Mouse (Mus musculus) CD4-positive helper T cell, adult 2 months (primary cell): ENCODE results near the gene Svep1.

Experiments used
- DNase-seq: peaks from one replicate; pipeline ENCODE4 v3.0.0-alpha.2; 2012; ENCODE audit warnings: low read depth, missing footprints, low spot score

The Svep1 gene

DNA sequence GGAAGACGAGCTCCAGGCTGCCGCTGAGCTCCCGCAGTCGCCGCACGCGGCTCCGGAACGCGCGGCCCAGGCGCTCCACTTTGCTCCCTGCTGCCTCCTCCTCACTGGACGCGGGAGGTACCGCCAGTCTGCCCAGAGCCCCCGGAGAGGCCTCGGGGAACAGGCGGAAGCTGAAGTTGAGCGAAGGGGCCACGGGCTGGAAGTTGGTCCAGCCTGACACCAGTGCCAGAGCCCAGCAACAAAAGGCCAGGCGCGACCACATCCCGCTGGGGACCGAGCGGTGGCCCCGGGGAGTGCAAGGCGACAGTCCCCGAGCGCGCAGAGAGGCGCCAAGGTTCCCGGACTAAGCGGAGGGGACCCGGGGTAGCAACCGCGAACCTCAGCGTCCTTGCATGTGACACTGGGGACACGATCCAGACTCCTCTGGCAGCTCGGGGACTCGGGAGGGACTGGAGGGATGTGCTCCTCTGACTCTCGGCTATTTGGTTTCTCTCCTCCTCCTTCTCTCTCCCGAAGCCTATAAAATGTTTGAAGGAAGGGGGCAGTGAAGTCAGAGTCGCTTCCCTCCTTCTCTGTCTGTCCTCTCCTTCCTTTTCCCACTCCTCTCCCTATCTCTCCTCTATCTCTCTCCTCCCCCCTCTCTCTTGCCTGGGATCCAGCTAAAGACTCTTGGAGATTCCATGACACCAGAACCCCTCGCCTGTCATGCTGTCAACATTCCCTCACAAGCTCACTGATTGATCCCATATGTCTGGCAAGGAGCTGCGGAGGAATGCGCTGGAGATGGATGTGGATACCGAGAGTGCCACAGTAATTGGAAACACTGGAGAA is at the start of gene Svep1:
Gene Svep1, minus strand, starts transcription at position 745 of the 831 bp plus-strand sequence.
- DNase-seq: no peak

DNA sequence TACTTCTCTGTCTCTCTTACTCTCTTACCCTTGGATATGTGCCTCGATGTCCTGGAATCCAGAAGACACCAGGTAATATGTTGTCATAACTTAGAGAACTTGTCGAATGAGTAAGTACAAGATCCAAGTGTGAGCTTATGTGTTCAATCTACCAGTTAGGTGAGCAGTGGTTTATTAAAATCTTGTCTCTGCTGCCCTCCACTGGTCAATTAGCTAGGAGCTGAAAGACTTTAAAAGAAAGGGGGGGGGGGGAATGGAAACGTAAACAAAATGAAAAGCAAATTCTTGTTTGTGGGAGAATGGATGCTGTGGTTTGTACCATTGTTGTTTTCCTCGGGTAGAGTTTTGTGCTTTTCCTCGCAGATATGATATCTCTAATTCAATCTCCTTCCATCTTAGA is 46.8 kb upstream of the Svep1 start:
- DNase-seq: peak; percentile 33

DNA sequence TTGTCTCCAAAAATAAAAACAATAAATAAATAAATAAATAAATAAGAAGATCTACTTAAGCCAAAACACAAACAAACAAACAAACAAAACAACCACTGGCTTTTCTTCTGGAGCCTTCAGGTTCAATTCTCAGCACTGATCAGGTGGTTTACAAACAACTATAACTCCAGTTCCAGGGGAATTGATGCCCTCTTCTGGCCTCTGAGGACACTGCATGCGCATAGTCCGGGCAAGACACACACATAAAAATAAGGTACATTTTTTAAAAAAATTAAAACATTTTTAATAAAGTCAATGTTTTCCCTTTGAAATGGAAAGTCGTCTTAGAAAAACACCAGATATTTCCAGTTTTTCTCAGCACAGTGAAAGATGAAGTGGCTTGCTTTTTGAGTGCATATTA is 45.7 kb upstream of the Svep1 start:
- DNase-seq: no peak

DNA sequence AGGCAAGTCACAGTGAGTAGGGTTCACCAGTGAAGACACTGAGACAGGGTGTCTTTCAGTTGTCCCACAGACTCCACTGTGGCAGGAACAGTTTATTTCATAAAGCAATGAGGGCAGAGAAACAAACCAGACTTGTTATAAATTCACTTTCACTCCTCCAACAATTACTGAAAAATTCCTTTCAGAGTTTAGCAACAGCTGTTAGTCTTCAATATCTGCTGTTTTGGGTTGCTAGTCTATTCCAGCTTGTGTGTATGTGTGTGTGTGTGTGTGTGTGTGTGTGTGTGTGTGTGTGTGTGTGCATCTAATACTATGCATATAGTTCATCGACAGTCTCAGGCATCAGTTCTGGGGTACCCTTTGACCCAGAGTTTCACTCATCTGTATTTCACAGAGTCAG is 38.9 kb upstream of the Svep1 start:
- no peak for DNase-seq

DNA sequence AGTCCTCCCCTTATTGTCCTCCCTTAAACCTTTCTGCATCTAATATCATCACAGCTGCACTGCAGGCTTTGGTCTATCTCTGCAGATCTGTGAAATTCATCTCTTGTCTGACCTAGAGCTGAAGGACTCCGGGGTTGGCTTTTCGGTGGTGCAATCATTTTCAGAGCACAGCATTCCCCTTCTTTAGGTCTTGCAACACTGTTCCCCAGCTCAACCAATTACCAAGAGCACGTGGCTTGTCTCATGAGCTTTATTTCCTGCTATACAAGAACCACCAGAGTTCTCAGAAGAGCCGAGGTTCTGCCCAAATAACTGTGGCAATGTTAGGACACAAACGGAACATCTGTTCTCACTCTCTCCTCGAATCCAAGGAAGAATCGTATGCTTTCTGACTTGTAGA is 33.8 kb upstream of the Svep1 start:
- no peak for DNase-seq

DNA sequence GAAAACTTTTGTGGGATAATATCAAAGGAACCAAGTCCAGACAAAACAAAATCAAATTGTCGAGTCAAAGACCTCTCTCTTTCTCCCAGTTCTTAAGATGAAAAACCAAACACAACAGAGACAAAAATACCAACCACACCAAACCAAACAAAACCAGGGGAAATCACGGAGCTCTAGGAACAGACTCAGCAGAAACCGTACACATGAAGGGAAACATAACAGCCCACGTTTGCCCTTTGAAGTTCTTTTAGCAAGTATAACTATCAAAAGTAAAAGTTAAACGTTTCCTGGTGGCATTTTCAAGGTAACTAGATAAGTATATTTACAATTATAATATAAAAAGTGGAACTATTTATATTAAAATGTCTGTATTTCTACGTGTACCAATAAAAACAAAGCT is 29.2 kb upstream of the Svep1 start:
- peak; percentile 26 for DNase-seq

DNA sequence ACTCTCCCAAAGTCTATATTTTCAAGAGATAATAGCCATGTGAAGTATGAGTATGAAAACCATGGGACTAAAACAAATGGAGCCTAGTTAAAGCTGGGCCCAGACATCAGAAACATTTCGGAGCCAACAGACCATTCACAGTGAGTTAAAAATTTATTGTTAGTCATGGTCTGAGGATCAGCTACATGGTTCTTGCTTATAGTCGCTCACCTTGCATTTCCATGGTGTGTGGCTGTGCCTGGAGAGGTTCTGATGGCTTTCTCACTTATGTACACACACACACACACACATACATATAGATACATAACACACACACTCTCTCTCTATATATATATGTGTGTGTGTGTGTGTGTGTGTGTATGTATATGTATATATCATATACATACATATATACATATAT is 16.8 kb upstream of the Svep1 start:
- DNase-seq: no peak

DNA sequence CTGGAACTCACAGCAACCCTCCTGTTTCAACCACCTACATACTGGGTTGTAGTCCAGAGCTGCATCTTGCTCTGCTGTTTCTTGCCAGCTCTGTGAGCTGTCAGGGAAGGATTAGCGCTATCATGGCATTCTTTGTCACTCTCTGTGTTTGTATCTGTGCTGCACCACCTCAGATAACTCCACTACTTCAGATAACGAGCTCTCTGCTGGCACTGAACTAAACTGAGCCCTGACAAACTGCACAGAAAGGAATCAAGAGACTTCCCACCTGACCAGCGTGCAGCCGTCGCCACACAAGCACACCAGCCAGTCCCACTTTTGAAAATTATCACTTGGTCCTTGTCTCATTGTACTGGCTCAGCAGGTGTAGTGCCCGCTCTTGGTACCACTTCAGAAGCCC is 4.7 kb upstream of the Svep1 start:
- DNase-seq: no peak

DNA sequence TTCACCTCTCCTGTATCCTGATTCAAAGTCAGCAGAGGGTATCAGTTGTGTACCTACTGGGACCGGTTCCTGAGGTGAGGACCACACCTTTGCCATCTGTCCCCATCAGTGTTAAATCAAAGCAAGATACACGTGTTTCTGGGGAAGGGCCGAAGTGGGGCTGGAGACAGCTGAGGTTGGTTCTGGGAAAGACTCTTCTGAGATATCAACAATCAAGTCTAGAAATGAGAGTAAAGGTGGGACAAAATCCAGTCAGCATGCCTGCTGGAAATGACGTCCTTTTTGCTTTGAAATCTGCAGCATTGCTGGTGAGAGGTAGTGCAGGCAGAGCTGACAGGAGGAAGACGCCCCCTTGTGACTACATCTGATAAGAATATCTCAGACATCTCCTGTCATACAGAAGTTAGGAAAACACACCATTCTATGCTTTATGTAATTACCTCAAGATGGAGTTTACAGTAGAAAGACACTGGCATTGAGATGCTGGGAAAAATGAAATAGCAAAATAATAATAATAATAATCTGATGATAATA is 4.0 kb upstream of the Svep1 start:
- no peak for DNase-seq

DNA sequence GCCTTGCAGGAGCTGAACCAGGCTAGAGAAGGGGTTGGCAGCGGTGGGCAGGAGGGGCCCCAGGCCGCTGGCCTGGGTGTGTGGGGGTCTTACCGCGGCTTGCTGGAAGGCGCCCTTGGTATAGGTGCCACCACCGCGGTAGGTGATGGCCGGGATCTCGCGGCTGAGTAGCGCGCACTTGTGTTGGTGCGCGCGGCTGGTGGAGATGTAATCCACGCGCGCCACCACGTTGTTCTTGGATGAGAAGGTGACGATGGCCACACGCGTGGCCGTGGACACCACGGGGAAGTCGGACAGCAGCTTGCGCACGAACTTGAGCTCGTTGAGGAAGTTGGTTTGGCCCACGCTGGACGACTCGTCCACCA is 927 bp downstream of the Svep1 start:
- DNase-seq: no peak

DNA sequence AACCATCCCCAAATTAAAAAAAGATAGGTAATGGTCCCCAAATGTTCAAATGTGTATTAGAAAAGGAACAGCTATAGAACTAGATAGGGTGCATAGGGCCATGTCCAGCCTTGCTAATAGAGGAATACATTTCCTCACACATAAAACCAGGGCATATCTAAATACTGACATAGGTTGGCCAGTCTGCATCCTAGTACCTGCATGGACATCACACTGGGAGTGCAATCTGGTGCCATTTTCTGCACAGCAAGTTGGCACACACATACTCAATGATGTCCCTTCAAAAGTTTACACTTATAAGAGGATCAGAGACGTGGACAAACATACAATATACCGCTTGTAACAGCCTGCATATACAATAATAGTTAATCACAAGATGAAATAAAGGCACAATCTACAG is 5.0 kb downstream of the Svep1 start:
- DNase-seq: no peak

DNA sequence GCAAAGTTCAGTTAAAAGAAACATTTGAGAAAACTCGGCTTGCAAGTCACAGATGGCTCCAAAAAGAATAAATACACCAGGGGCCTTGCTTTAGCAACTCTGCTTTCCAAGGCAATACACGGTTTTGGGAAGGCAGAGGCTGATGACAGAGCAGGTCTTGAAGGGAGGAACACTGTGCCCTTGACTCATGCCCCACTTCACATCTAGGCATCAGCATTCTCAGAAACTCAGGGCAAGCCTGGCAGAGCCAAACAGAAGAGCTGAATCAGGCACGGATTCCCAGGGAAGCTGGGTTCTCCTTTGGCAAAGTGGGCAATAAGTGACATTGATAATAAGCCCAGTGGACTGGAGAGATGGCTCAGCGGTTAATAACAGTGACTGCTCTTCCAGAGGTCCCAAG is 5.8 kb downstream of the Svep1 start:
- DNase-seq: no peak

DNA sequence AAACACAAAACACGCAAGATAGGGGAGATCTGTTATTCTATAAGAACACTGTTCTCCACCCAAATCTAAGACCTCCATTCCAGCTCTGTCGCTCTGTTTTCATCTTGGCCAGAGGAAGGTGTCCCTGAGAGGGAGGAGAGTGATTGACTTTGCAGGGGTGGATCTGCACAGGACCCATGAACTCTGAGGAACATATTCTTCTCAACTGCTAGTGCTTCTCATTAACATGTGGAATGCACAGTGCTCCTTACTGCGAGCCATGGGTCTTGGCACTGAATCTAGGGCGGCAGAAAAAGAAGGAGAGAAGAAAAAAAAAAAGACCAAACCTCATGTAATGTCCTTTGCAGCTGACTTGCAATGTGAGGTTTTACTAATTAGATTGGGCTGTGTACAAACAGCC is 9.4 kb downstream of the Svep1 start:
- no peak for DNase-seq

DNA sequence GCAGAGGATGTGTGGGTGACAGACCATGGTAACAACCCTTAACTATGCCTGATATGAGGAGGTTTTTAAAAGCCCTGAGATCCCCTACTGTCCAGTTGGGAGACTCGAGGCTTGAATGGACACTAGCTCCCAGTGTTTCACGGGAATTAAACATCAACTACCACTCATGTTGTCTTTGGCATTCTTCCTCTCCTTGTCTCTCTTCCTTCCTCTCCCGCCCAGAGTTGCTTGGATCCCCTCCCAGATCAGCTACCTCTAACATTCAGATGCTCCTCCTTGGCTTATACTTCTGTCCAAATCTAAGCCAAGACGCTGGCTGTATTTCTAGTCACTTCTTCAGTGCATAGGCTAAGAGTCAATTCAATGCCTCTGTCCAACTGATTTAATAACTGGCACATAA is 9.9 kb downstream of the Svep1 start:
- DNase-seq: no peak

DNA sequence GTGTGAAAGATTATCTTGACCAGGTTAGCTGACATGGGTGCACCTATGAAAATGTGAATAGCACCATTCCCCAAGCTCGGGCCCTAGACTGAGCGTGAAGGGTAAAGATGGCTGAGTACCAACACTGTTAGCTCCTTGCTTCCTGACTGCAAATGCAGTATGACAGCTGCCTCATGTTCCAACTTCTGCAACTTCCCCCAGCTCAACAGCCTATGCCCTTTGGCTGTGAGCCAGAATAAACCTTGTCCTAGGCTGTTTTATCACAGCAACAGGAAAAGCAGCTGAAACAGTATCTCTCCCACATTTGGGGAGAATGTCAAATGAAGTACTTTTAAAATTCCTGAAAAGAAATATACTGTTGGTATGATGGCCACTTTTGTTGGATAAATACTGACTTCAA is 10.7 kb downstream of the Svep1 start:
- DNase-seq: no peak

DNA sequence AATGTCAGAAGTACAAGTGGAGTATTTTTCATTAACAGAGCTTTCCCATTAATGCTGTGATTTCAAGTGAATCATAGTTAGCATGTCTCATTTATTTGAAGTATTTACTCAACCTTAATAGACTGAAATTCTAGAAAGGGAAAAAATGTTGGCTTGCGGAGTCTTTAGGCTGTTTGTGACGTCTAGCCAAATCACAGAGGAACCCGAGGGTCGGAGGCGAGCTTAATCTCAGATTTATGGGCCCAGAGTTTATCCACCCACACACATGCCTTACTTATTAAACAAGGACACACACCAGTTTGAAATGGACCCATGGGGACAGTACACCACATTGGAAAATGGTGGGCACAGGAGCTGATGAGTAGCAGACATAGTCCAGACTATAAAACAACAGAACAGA is 17.4 kb downstream of the Svep1 start:
- DNase-seq: no peak

DNA sequence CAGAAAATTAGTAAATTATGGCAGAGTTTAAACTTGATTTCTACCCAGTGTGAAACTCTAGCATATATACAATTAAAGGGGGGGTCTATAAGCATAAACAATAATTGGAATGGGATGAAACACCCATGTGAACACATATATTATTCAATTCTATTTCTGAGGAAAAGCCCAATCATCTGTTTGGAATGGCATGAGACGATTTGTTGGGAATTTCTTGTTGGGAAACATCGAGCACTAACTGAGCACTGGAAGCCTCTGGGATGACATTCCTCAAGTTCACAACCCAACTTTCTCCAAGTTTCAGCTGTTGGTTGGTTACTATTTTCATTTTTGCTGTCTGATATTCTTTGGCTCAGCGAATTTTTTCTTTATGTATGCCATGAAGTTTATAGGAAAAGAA is 21.3 kb downstream of the Svep1 start:
- no peak for DNase-seq

DNA sequence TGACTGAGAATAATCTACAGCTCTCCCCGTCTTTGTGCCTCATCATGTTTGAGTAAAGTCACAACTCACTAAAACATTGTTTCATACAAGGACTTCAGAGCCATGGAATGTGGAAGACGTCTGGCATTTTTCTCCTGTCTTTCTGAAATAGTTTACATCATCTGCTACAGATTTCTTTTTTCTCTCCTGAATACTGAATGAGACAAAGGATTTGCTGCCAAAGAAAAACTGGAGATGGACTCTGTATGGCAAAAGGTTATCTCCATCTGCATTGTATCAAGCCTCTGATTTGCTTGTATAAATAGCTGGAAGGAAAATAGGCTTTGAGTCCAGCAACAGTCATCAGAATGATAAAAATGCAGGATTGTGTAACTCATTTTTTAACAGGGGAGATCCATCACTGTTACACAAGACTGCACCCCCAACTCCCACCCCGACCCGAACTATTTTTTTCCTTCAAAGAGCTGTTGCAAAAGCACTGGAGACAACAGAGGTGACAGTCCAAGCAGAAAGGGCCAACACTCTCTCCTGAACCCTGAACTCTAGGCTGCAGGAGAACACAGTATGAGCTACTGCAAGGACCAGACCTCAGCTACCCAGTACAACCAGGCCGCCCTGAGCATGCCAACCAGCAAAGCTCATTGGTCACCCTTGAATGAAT is 21.8 kb downstream of the Svep1 start:
- DNase-seq: no peak

DNA sequence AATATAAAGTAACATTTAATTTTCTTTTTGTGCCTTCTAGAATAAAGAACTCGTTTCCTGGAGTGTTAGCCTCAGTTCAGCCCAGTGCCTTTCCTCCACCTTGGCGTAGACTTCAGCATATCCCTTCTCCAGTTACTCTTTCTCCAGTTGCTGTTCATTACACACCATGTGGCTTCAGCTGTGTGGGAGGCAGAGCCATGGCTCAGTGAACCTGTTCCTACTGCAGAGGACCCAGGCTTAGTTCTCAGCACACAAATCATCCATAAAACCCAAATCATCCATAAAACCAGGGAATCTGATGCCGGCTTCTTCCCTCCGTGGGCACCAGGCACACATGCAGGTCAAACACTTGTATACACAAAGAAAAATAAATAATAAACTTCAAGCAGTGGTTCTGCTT is 22.8 kb downstream of the Svep1 start:
- DNase-seq: no peak

DNA sequence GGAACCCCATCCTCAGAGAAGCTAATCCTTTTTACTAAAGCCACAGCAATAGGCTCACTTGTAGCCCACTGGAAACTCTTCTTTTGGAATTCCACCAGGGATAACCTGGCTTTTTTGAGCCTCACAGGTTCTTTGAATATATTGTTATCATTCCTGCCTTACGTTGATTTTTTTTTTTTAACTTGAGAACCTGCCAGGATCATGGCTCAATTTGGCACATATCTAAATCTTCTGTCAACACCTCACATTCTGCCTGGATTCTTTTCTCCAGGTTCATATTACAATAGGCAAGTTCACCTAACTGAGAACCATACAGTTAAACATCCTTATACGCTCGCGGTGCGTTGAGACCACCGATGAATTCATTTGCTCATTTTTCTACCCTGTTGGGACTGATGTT is 28.2 kb downstream of the Svep1 start:
- DNase-seq: no peak

DNA sequence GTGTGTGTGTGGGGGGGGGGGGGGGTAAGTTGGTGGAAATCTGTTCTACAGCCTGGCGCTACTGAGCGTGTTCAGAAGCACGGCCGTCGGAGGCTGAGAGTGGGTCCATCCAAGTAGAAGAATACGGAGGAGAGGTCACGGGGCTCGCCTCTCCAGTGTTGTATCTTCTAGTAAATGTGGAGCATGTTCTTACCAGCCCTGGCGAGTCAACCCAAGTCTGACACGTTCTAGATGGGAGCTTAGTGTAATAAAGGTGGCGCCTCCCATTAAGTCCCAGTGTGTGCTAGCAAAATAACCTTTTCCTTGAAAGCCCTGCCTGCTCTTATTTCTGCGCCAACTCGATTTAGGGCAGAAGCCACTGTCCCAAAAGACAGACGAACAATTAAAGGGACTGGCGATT is 29.4 kb downstream of the Svep1 start:
- DNase-seq: no peak

DNA sequence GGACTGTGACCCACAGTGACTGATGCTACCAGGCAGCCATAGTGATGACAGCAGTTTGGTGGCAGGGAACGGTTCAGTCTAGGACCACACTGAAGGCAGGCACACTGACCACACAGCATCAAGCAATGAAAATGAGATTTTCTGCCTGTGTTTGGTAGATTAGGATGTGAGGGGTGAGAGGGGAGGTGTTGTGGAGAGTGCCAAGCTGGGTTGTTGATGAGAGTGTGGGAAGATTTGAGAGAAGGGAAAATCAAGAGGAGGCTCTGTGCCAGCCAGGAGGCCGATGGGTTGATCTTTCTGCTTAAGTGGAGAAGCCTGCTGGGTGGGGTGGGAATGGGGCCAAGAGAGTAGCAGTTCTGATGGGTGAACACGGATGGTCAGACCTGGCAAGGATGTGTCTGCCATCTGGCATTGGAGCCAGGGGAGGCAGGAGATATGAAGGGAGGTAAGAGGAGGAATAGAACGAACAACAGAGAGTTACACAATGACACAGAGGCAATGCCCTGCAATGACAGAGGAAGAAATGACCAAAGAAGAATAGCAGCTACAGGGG is 32.1 kb downstream of the Svep1 start:
- DNase-seq: no peak

DNA sequence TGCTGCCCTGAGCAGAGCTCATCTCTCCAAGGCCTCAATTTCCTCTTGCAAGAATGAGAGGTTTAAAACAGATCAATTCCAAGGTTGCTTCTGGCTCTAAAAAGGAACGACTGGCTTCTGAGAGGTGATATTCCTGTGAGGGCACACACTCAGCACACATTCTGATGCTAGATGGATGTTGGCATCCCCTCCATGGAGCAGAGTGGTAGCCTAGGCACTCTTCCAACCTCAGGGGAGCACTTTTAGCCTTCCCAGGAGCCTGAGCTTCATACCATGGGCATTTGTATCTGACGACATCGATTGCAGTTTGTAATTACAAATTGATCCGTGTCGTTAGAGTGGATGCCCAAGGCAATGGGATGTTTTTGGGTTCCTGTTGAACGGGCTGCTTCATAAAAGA is 33.3 kb downstream of the Svep1 start:
- DNase-seq: no peak
